In genomic region chr17:30901627-30902026, GRCm38 (mm10) we compare ENCODE assay signal across 8 mouse cellular contexts. TPM values are rescaled to one million over a fixed set of nuclear protein-coding genes. Genes with fewer than 3 reads are reported as not detected.
A peak's percentile ranks its signal among the peaks of the same experiment; 100 is the strongest.
DNase-seq lines count a peak whose midpoint lies in the region; ATAC-seq and TF ChIP-seq lines count a peak whose summit lies in the region.

Glp1r (plus strand) TSS chr17:30901817.

- H3K4me3 ChIP-seq in heart, postnatal 0 days (ENCODE audit: low read depth, low read length), result peak within 1 kb of the TSS; percentile 49
- H3K4me3 ChIP-seq in liver, embryonic 15.5 days (replicated peaks), result peak within 1 kb of the TSS; percentile 38
- peak within 1 kb of the TSS; percentile 44 for H3K4me3 ChIP-seq in neural tube, embryonic 13.5 days
- H3K4me3 ChIP-seq in cerebellum, adult 2 months (replicated peaks; ENCODE audit: insufficient read depth, low read depth, low read length), result no peak within 1 kb of the TSS

- no peak for TF ChIP-seq EP300 in heart, postnatal 0 days (IDR thresholded peaks at IDR 0.05; ENCODE audit: low read depth)

- no peak for TF ChIP-seq POLR2A in cerebellum, adult 2 months (IDR thresholded peaks at IDR 0.05; ENCODE audit: borderline replicate concordance, insufficient read depth, low read length)

- intact Hi-C loops in left cerebral cortex, postnatal 10 days (cut with DNase I), result no loop called here

- no peak within 1 kb of the TSS for H3K27ac ChIP-seq in heart, postnatal 0 days (ENCODE audit: low read depth)
- H3K27ac ChIP-seq in liver, embryonic 15.5 days (replicated peaks), result no peak within 1 kb of the TSS
- H3K27ac ChIP-seq in neural tube, embryonic 13.5 days (replicated peaks), result no peak within 1 kb of the TSS
- no peak within 1 kb of the TSS for H3K27ac ChIP-seq in cerebellum, adult 2 months (ENCODE audit: insufficient read depth, low read length)

- TF ChIP-seq CTCF in heart, postnatal 0 days (IDR thresholded peaks at IDR 0.05; ENCODE audit: low read depth), result no peak
- no peak for TF ChIP-seq CTCF in cerebellum, adult 2 months (IDR thresholded peaks at IDR 0.05; ENCODE audit: borderline replicate concordance, insufficient read depth, low read depth, low read length)

- peak; percentile 14 for DNase-seq in thymus, postnatal 14 days
- DNase-seq in thymus, adult 18-20 months, result no peak
- no peak for DNase-seq in heart, postnatal 0 days (ENCODE audit: low spot score)
- DNase-seq in cerebellum, adult 2 months, result no peak
- no peak for DNase-seq in left cerebral cortex, postnatal 10 days (ENCODE audit: extremely low spot score in 1 of 2, low spot score in 2 of 2)

- peak within 1 kb of the TSS; percentile 78 for H3K4me2 ChIP-seq in heart, postnatal 0 days (ENCODE audit: low read depth, low read length)
- H3K4me2 ChIP-seq in liver, embryonic 15.5 days, result peak within 1 kb of the TSS; percentile 58
- peak within 1 kb of the TSS; percentile 87 for H3K4me2 ChIP-seq in neural tube, embryonic 13.5 days

- H3K27me3 ChIP-seq in heart, postnatal 0 days (ENCODE audit: control insufficient read depth, insufficient read depth, low read length), result peaks cover 38% of the 10 kb centered on the region
- peaks cover 45% of the 10 kb centered on the region for H3K27me3 ChIP-seq in liver, embryonic 15.5 days
- H3K27me3 ChIP-seq in neural tube, embryonic 13.5 days, result peaks cover 43% of the 10 kb centered on the region
- H3K27me3 ChIP-seq in cerebellum, adult 2 months (ENCODE audit: control insufficient read depth, insufficient read depth, low read length), result peaks cover 6% of the 10 kb centered on the region; the same call in 1 of the 2 replicates

- no peaks in the 10 kb centered on the region for H3K36me3 ChIP-seq in heart, postnatal 0 days (replicated peaks; ENCODE audit: control insufficient read depth, insufficient read depth, low read length)
- H3K36me3 ChIP-seq in liver, embryonic 15.5 days (replicated peaks), result no peaks in the 10 kb centered on the region
- H3K36me3 ChIP-seq in neural tube, embryonic 13.5 days, result no peaks in the 10 kb centered on the region

- no peaks in the 10 kb centered on the region; the same call in 1 of the 2 replicates for H3K9me3 ChIP-seq in heart, postnatal 0 days (replicated peaks; ENCODE audit: control insufficient read depth, low read length)
- no peaks in the 10 kb centered on the region for H3K9me3 ChIP-seq in liver, embryonic 15.5 days (replicated peaks)
- no peaks in the 10 kb centered on the region for H3K9me3 ChIP-seq in neural tube, embryonic 13.5 days

- no peak for ATAC-seq in heart, postnatal 0 days (ENCODE audit: insufficient read depth, low read depth)
- ATAC-seq in liver, embryonic 15.5 days (ENCODE audit: insufficient read depth), result no peak
- ATAC-seq in neural tube, embryonic 13.5 days (ENCODE audit: low read depth), result no peak
- ATAC-seq in inflammation-experienced regulatory T-cells, adult 6 months, result no peak

- under 1% methylated on average over 36 of the region's 37 CpGs for WGBS in heart, postnatal 0 days
- WGBS in liver, embryonic 15.5 days (ENCODE audit: insufficient replicate concordance), result 1% methylated on average over 37 of the region's 37 CpGs
- under 1% methylated on average over 37 of the region's 37 CpGs for WGBS in neural tube, embryonic 13.5 days
- WGBS in cerebellum, adult 2 months, result 2% methylated on average over 37 of the region's 37 CpGs

- H3K9ac ChIP-seq in heart, postnatal 0 days (replicated peaks; ENCODE audit: low read depth, low read length), result peak within 1 kb of the TSS; percentile 3; the same call in 1 of the 2 replicates
- H3K9ac ChIP-seq in liver, embryonic 15.5 days, result no peak within 1 kb of the TSS
- peak within 1 kb of the TSS; percentile 64 for H3K9ac ChIP-seq in neural tube, embryonic 13.5 days

- peaks cover 9% of the 10 kb centered on the region; the same call in 1 of the 2 replicates for H3K4me1 ChIP-seq in heart, postnatal 0 days (ENCODE audit: control insufficient read depth, insufficient read depth)
- H3K4me1 ChIP-seq in liver, embryonic 15.5 days (replicated peaks), result 0 out of 2 replicates have a peak, but pooled peaks cover 5% of the 10 kb centered on the region
- peaks cover 9% of the 10 kb centered on the region for H3K4me1 ChIP-seq in neural tube, embryonic 13.5 days (replicated peaks)
- peaks cover 4% of the 10 kb centered on the region; the same call in 1 of the 2 replicates for H3K4me1 ChIP-seq in cerebellum, adult 2 months (ENCODE audit: control insufficient read depth, insufficient read depth, low read length)

RNA-seq across cellular contexts. Expression of gene Glp1r, which starts in this region (rescaled TPM):
- 1.3 and 4.7 TPM in 2 replicates for total RNA-seq in heart, postnatal 0 days (2014; rRNA removed; ENCODE audit: low replicate concordance)
- 0.43 and 0.44 TPM in 2 replicates for polyA plus RNA-seq in heart, postnatal 0 days (2015; fragmentation: Nextera tagmentation; extraction: Ambion mirVana)
- polyA plus RNA-seq in liver, embryonic 15.5 days (2015; fragmentation: Nextera tagmentation; extraction: Ambion mirVana), result not detected in 2 replicates
- polyA plus RNA-seq in neural tube, embryonic 13.5 days (2015; fragmentation: Nextera tagmentation; extraction: Ambion mirVana), result 0.43 and 0.53 TPM in 2 replicates
- polyA plus RNA-seq in cerebellum, adult 2 months (2012; rRNA removed), result 0.97 and 1.2 TPM in 2 replicates
- under 1 TPM in 2 of 3 experiments, not detected in 1; 0.08 to 0.18 TPM for polyA plus RNA-seq in inflammation-experienced regulatory T-cells, adult 6 months (2017; shearing (Covaris generic))
- under 1 TPM; 0.93 to 0.94 TPM for total RNA-seq in left cerebral cortex, postnatal 10 days (2021)
